Mouse (Mus musculus) thymus, adult 2 months (tissue): ENCODE measurements around the gene Tex45.

Experiments used
- CTCF ChIP-seq: fragments of 200-500 bp; IDR thresholded peaks from 2 replicates; pipeline ENCODE4 v1.5.1; 2012; ENCODE audit warnings: mild to moderate bottlenecking, control low read depth, low read length, moderate library complexity, borderline replicate concordance; ENCODE audit not compliant: control insufficient read depth, poor library complexity, insufficient read depth; ENCODE audit errors: extremely low read depth
- POLR2A ChIP-seq: fragments of 200-500 bp; IDR thresholded peaks from 2 replicates; pipeline ENCODE4 v1.6.1; 2012; ENCODE audit warnings: mild to moderate bottlenecking, low read length, control low read depth, moderate library complexity; ENCODE audit not compliant: control insufficient read depth, poor library complexity, insufficient read depth; ENCODE audit errors: extremely low read depth

DNA sequence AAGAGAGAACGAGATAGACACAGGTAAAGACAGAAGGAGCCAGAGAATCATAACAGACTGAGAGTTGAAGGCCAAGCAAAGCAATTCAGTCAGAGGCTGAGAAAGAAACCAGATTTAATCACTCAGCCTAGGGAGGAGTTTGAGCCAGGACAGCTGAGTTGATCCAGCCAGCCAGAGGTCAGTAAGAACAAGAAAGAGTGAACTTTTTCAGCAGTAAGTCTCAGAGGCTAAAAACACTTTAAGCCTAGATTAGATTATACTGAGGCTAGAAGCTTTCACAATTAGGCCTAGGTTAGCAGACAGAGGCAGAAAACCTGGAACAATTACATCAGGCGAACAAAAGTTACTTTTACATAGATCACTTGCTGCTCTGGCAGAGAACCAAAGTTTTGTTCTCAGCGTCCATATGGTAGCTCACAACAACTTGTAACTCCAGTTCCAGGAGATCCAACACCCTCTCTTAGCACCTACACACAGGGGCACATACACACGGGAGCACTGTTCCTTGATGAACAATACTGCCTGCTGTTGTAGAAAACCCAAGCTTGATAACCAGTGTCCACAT, 9.6 kb downstream of the Tex45 start:
- TF ChIP-seq CTCF (no peak), POLR2A (no peak)
